Mouse (Mus musculus) MEL (cell line): ENCODE measurements around the gene Eif2ak4.

Source experiments
- CTCF ChIP-seq, 3 experiments: IDR thresholded peaks in 2 of 3; conservative IDR thresholded peaks in 1 of 3; 2 replicates each; pipeline ENCODE4 v1.5.1; 2011 to 2012; ENCODE audit warnings: low read length in 3 of 3, low read depth in 2 of 3, mild to moderate bottlenecking in 2 of 3, improper control_type of control experiment in 1 of 3, inconsistent platforms in 1 of 3, mixed read lengths in 1 of 3, moderate library complexity in 1 of 3; ENCODE audit not compliant: control insufficient read depth in 1 of 3, insufficient read depth in 1 of 3, poor library complexity in 1 of 3, severe bottlenecking in 1 of 3
- GATA1 ChIP-seq: IDR thresholded peaks from 2 replicates; pipeline ENCODE4 v1.6.1; 2011; ENCODE audit warnings: low read depth, low read length, improper control_type of control experiment
- MAFK ChIP-seq: IDR thresholded peaks from 2 replicates; pipeline ENCODE4 v1.6.1; 2011; ENCODE audit warnings: low read depth, mild to moderate bottlenecking, low read length, improper control_type of control experiment, borderline replicate concordance
- MYB ChIP-seq: IDR thresholded peaks from 2 replicates; pipeline ENCODE4 v1.6.1; 2011; ENCODE audit warnings: mild to moderate bottlenecking, low read depth, low read length, improper control_type of control experiment
- UBTF ChIP-seq: IDR thresholded peaks from 2 replicates; pipeline ENCODE4 v1.6.1; 2012; ENCODE audit warnings: low read depth, mild to moderate bottlenecking, inconsistent platforms, low read length, improper control_type of control experiment, moderate library complexity, borderline replicate concordance; ENCODE audit not compliant: insufficient read depth
- ZNF384 ChIP-seq: IDR thresholded peaks from 2 replicates; pipeline ENCODE4 v1.6.1; 2012; ENCODE audit warnings: low read depth, mild to moderate bottlenecking, inconsistent platforms, low read length, improper control_type of control experiment

GRCm38 (mm10) chr2:118500191-118500590 is 111.8 kb downstream of the Eif2ak4 start:
- TF ChIP-seq UBTF (no peak), CTCF (IDR thresholded peaks at IDR 0.05 in 2 of 3, conservative IDR thresholded peaks at IDR 0.05 in 1 of 3; ENCODE audit: control insufficient read depth in 1 of 3, insufficient read depth in 1 of 3, low read depth in 2 of 3, low read length in 3 of 3, poor library complexity in 1 of 3, severe bottlenecking in 1 of 3) (no peak), ZNF384 (no peak), MYB (no peak), MAFK (no peak), GATA1 (no peak)
